Mouse (Mus musculus): Measurements from ENCODE around the gene Epb41l3. TPM values are rescaled to one million over a fixed set of nuclear protein-coding genes. Genes with fewer than 3 reads are reported as not detected.

The Epb41l3 gene
- polyA plus RNA-seq, 1 experiment from 2014 or later: 142 TPM

GRCm38 (mm10) chr17:69220849-69221248, 145.4 kb downstream of the Epb41l3 start:
- Histone ChIP-seq H3K4me2 (ENCODE audit: low read depth, low read length) (no peak overlapping the region), H3K9me3 (ENCODE audit: control insufficient read depth, low read length) (no peaks in the 10 kb centered on the region), H3K36me3 (ENCODE audit: control insufficient read depth, insufficient read depth, low read length) (no peaks in the 10 kb centered on the region), H3K9ac (ENCODE audit: low read depth, low read length) (no peak overlapping the region), H3K27me3 (replicated peaks; ENCODE audit: control insufficient read depth, insufficient read depth, low read length) (no peaks in the 10 kb centered on the region), H3K4me3 (ENCODE audit: low read length) (no peak overlapping the region), H3K27ac (ENCODE audit: low read length) (peak overlapping the region; percentile 10; the same call in 1 of the 2 replicates), H3K4me1 (ENCODE audit: control insufficient read depth, insufficient read depth, low read length) (peaks cover 10% of the 10 kb centered on the region; the same call in 1 of the 2 replicates)
- peak; percentile 34 for ATAC-seq
- 57% methylated on average over 7 of the region's 7 CpGs for WGBS

GRCm38 (mm10) chr17:69221377-69221776, 145.9 kb downstream of the Epb41l3 start:
- peak; percentile 91 for ATAC-seq
- Histone ChIP-seq H3K4me2 (ENCODE audit: low read depth, low read length) (no peak overlapping the region), H3K4me3 (ENCODE audit: low read length) (no peak overlapping the region), H3K27ac (ENCODE audit: low read length) (no peak overlapping the region), H3K9ac (ENCODE audit: low read depth, low read length) (no peak overlapping the region), H3K9me3 (ENCODE audit: control insufficient read depth, low read length) (no peaks in the 10 kb centered on the region), H3K4me1 (ENCODE audit: control insufficient read depth, insufficient read depth, low read length) (peaks cover 10% of the 10 kb centered on the region; the same call in 1 of the 2 replicates), H3K36me3 (ENCODE audit: control insufficient read depth, insufficient read depth, low read length) (no peaks in the 10 kb centered on the region), H3K27me3 (replicated peaks; ENCODE audit: control insufficient read depth, insufficient read depth, low read length) (no peaks in the 10 kb centered on the region)
- 49% methylated on average over 6 of the region's 6 CpGs for WGBS

- Histone ChIP-seq H3K4me1 (ENCODE audit: control insufficient read depth, insufficient read depth, low read length) (peaks cover 15% of the 10 kb centered on the region), H3K4me2 (ENCODE audit: low read depth, low read length) (no peak overlapping the region), H3K27me3 (replicated peaks; ENCODE audit: control insufficient read depth, insufficient read depth, low read length) (no peaks in the 10 kb centered on the region), H3K4me3 (ENCODE audit: low read length) (no peak overlapping the region), H3K27ac (ENCODE audit: low read length) (no peak overlapping the region), H3K9ac (ENCODE audit: low read depth, low read length) (no peak overlapping the region), H3K36me3 (ENCODE audit: control insufficient read depth, insufficient read depth, low read length) (no peaks in the 10 kb centered on the region), H3K9me3 (ENCODE audit: control insufficient read depth, low read length) (no peaks in the 10 kb centered on the region)
- 33% methylated on average over 10 of the region's 10 CpGs for WGBS
- ATAC-seq: no peak
Observed at GRCm38 (mm10) chr17:69221966-69222692, 146.6 kb downstream of the Epb41l3 start.

- H3K27ac ChIP-seq (ENCODE audit: low read length): no peak overlapping the region
- WGBS: 89% methylated on average over 7 of the region's 7 CpGs
Observed at GRCm38 (mm10) chr17:69225996-69226395, 150.5 kb downstream of the Epb41l3 start.

GRCm38 (mm10) chr17:69227426-69228014, 152.0 kb downstream of the Epb41l3 start:
- Histone ChIP-seq H3K9me3 (ENCODE audit: control insufficient read depth, low read length) (no peaks in the 10 kb centered on the region), H3K4me1 (ENCODE audit: control insufficient read depth, insufficient read depth, low read length) (peaks cover 8% of the 10 kb centered on the region), H3K9ac (ENCODE audit: low read depth, low read length) (no peak overlapping the region), H3K36me3 (ENCODE audit: control insufficient read depth, insufficient read depth, low read length) (no peaks in the 10 kb centered on the region), H3K4me3 (ENCODE audit: low read length) (no peak overlapping the region), H3K4me2 (ENCODE audit: low read depth, low read length) (no peak overlapping the region), H3K27ac (ENCODE audit: low read length) (no peak overlapping the region), H3K27me3 (replicated peaks; ENCODE audit: control insufficient read depth, insufficient read depth, low read length) (no peaks in the 10 kb centered on the region)
- ATAC-seq: no peak
- 48% methylated on average over 9 of the region's 9 CpGs for WGBS

More at GRCm38 (mm10) chr17:69225996-69226395, 150.5 kb downstream of the Epb41l3 start:
- no peak overlapping the region for H3K4me3 ChIP-seq (ENCODE audit: low read length)
- H3K4me1 ChIP-seq (ENCODE audit: control insufficient read depth, insufficient read depth, low read length): peaks cover 19% of the 10 kb centered on the region
- no peak overlapping the region for H3K9ac ChIP-seq (ENCODE audit: low read depth, low read length)
- H3K27me3 ChIP-seq (replicated peaks; ENCODE audit: control insufficient read depth, insufficient read depth, low read length): no peaks in the 10 kb centered on the region
- H3K4me2 ChIP-seq (ENCODE audit: low read depth, low read length): no peak overlapping the region
- H3K9me3 ChIP-seq (ENCODE audit: control insufficient read depth, low read length): no peaks in the 10 kb centered on the region
- ATAC-seq: no peak
- H3K36me3 ChIP-seq (ENCODE audit: control insufficient read depth, insufficient read depth, low read length): no peaks in the 10 kb centered on the region

GRCm38 (mm10) chr17:69229451-69229850, 154.0 kb downstream of the Epb41l3 start:
- WGBS: 64% methylated on average over 5 of the region's 5 CpGs
- H3K4me3 ChIP-seq (ENCODE audit: low read length): no peak overlapping the region
- H3K4me1 ChIP-seq (ENCODE audit: control insufficient read depth, insufficient read depth, low read length): peaks cover 8% of the 10 kb centered on the region
- no peaks in the 10 kb centered on the region for H3K9me3 ChIP-seq (ENCODE audit: control insufficient read depth, low read length)
- H3K27me3 ChIP-seq (replicated peaks; ENCODE audit: control insufficient read depth, insufficient read depth, low read length): no peaks in the 10 kb centered on the region
- H3K9ac ChIP-seq (ENCODE audit: low read depth, low read length): no peak overlapping the region
- no peak for ATAC-seq
- no peaks in the 10 kb centered on the region for H3K36me3 ChIP-seq (ENCODE audit: control insufficient read depth, insufficient read depth, low read length)
- no peak overlapping the region for H3K27ac ChIP-seq (ENCODE audit: low read length)
- H3K4me2 ChIP-seq (ENCODE audit: low read depth, low read length): no peak overlapping the region

GRCm38 (mm10) chr17:69230131-69230621, 154.7 kb downstream of the Epb41l3 start:
- Histone ChIP-seq H3K9ac (ENCODE audit: low read depth, low read length) (no peak overlapping the region), H3K4me2 (ENCODE audit: low read depth, low read length) (no peak overlapping the region), H3K4me3 (ENCODE audit: low read length) (no peak overlapping the region), H3K27me3 (replicated peaks; ENCODE audit: control insufficient read depth, insufficient read depth, low read length) (no peaks in the 10 kb centered on the region), H3K9me3 (ENCODE audit: control insufficient read depth, low read length) (no peaks in the 10 kb centered on the region), H3K4me1 (ENCODE audit: control insufficient read depth, insufficient read depth, low read length) (peaks cover 8% of the 10 kb centered on the region), H3K36me3 (ENCODE audit: control insufficient read depth, insufficient read depth, low read length) (no peaks in the 10 kb centered on the region), H3K27ac (ENCODE audit: low read length) (no peak overlapping the region)
- WGBS: 58% methylated on average over 6 of the region's 6 CpGs
- ATAC-seq: no peak

- no peaks in the 10 kb centered on the region for H3K9me3 ChIP-seq (ENCODE audit: control insufficient read depth, low read length)
- no peaks in the 10 kb centered on the region for H3K36me3 ChIP-seq (ENCODE audit: control insufficient read depth, insufficient read depth, low read length)
- H3K9ac ChIP-seq (ENCODE audit: low read depth, low read length): no peak overlapping the region
Observed at GRCm38 (mm10) chr17:69231360-69231759, 155.9 kb downstream of the Epb41l3 start.

GRCm38 (mm10) chr17:69237172-69237571, 161.7 kb downstream of the Epb41l3 start:
- Histone ChIP-seq H3K4me1 (ENCODE audit: control insufficient read depth, insufficient read depth, low read length) (no peaks in the 10 kb centered on the region), H3K4me2 (ENCODE audit: low read depth, low read length) (no peak overlapping the region), H3K9me3 (ENCODE audit: control insufficient read depth, low read length) (no peaks in the 10 kb centered on the region), H3K27ac (ENCODE audit: low read length) (no peak overlapping the region), H3K36me3 (ENCODE audit: control insufficient read depth, insufficient read depth, low read length) (no peaks in the 10 kb centered on the region), H3K4me3 (ENCODE audit: low read length) (no peak overlapping the region), H3K9ac (ENCODE audit: low read depth, low read length) (no peak overlapping the region), H3K27me3 (replicated peaks; ENCODE audit: control insufficient read depth, insufficient read depth, low read length) (no peaks in the 10 kb centered on the region)
- WGBS: 97% methylated on average over 3 of the region's 3 CpGs
- ATAC-seq: no peak

More at GRCm38 (mm10) chr17:69231360-69231759, 155.9 kb downstream of the Epb41l3 start:
- H3K4me3 ChIP-seq (ENCODE audit: low read length): no peak overlapping the region
- no peak for ATAC-seq
- H3K27me3 ChIP-seq (replicated peaks; ENCODE audit: control insufficient read depth, insufficient read depth, low read length): no peaks in the 10 kb centered on the region
- H3K27ac ChIP-seq (ENCODE audit: low read length): no peak overlapping the region
- H3K4me1 ChIP-seq (ENCODE audit: control insufficient read depth, insufficient read depth, low read length): peaks cover 8% of the 10 kb centered on the region
- 78% methylated on average over 5 of the region's 5 CpGs for WGBS
- no peak overlapping the region for H3K4me2 ChIP-seq (ENCODE audit: low read depth, low read length)
